Mouse (Mus musculus): ENCODE measurements around the gene Aldh16a1. TPM values are rescaled to one million over a fixed set of nuclear protein-coding genes. Genes with fewer than 3 reads are reported as not detected.
"Not testable (repeated sequence)": the region's sequence is repeated elsewhere in the genome, so short reads cannot be mapped to it uniquely, and the experiment has no call there.

The Aldh16a1 gene
- polyA plus RNA-seq, 1 experiment from 2014 or later, result 49.3 TPM

DNA sequence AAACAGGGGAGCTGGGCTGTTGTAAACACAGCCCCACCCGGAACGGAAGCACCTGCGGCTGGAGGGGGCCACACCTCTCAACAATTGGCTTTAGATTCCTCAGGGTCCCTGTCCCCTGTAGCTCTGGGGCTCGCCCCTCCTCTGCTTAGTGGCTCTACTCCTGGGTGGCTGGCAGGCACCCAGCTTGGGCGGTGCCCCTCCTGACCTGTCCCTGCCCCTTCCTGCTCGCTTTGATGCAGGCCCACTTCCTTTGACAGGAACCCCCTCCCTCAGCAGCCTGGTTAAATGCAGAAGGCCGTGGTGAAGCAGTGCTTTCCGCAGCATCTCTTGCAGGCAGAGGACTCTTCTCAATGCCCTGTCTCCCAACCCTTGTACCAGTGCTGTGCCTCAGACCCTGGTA, 33.0 kb downstream of the Aldh16a1 start:
- Histone ChIP-seq H3K4me3 (replicated peaks) (no peak overlapping the region), H3K4me2 (peak overlapping the region; percentile 14), H3K27ac (0 out of 2 replicates have a peak overlapping the region, but pooled peaks have one; percentile 41), H3K4me1 (peaks cover 34% of the 10 kb centered on the region), H3K9me3 (no peaks in the 10 kb centered on the region), H3K36me3 (peaks cover 52% of the 10 kb centered on the region), H3K27me3 (replicated peaks) (no peaks in the 10 kb centered on the region), H3K9ac (no peak overlapping the region)
- ATAC-seq (ENCODE audit: insufficient read depth, low FRiP score, low read depth), result no peak
- 36% methylated on average over 8 of the region's 8 CpGs for WGBS

DNA sequence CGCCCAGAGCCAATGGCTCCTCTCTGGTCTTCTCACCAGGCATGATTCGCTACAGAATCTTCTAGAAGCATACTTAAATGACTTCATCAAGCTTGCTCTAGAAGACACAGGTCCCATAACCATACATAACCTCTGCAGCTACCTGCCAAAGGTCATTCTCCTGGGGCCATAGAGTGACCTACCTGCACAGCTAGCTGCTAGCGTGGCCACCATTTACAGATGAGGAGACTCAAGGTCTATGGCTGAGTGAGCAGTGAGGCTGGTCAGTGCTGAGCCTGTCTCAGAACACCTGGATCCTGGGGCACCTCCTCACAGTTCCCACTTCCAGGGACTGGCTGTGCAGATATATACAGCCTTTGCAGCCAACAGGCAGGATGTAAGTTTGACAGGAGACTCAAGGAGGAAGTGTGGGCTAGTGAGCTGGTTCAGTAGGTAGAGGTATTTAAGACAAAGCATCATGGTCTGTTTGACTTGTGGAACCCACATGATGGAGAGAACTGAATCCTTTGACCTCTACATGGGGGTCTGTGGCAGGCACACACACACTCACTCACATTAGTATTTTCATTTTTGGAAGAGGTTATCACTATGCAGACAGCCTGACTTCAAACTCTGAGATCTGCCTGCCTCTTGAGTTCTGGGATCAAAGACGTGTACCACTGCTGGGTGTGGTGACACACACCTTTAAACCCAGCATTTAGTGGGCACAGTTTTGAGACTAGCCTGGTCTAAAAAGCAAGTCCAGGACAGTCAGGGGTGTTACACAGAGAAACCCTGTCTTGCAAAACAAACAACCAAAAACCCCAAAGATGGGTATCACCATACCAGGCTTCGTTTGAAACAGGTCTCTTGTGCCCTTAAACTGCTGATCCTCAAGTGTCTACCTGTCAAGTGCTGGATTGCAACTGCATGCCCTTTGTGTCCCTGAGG, 34.3 kb downstream of the Aldh16a1 start:
- 77% methylated on average over 5 of the region's 5 CpGs for WGBS
- no peak overlapping the region for H3K4me2 ChIP-seq
- H3K9ac ChIP-seq, result no peak overlapping the region
- peaks cover 39% of the 10 kb centered on the region for H3K36me3 ChIP-seq
- no peak for ATAC-seq (ENCODE audit: insufficient read depth, low FRiP score, low read depth)
- H3K27ac ChIP-seq, result no peak overlapping the region
- no peaks in the 10 kb centered on the region for H3K27me3 ChIP-seq (replicated peaks)
- H3K4me1 ChIP-seq, result peaks cover 21% of the 10 kb centered on the region
- no peaks in the 10 kb centered on the region for H3K9me3 ChIP-seq
- H3K4me3 ChIP-seq (replicated peaks), result no peak overlapping the region

DNA sequence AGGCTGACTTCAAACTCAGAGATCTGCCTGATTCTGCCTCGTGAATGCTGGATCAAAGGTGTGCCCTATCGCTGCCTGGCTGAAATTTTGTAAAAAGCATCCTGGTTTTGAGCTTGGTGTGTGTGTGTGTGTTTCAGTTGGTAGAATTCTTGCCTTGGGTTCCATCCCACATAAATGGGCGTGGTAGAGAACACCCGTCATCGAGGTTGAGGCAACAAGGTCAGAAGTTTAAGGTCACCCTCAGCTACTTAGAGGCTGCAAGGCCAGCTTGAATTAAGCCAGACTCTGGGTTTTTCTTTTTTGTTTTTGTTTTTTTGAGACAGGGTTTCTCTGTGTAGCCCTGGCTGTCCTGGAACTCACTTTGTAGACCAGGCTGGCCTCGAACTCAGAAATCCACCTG, 36.0 kb downstream of the Aldh16a1 start:
- no peak overlapping the region for H3K9ac ChIP-seq
- no peak overlapping the region for H3K27ac ChIP-seq
- WGBS, result 83% methylated on average over 6 of the region's 6 CpGs
- peaks cover 18% of the 10 kb centered on the region for H3K4me1 ChIP-seq
- H3K36me3 ChIP-seq, result peaks cover 35% of the 10 kb centered on the region
- H3K27me3 ChIP-seq (replicated peaks), result no peaks in the 10 kb centered on the region
- no peak for ATAC-seq (ENCODE audit: insufficient read depth, low FRiP score, low read depth)
- H3K4me3 ChIP-seq (replicated peaks), result no peak overlapping the region
- no peak overlapping the region for H3K4me2 ChIP-seq
- no peaks in the 10 kb centered on the region for H3K9me3 ChIP-seq

DNA sequence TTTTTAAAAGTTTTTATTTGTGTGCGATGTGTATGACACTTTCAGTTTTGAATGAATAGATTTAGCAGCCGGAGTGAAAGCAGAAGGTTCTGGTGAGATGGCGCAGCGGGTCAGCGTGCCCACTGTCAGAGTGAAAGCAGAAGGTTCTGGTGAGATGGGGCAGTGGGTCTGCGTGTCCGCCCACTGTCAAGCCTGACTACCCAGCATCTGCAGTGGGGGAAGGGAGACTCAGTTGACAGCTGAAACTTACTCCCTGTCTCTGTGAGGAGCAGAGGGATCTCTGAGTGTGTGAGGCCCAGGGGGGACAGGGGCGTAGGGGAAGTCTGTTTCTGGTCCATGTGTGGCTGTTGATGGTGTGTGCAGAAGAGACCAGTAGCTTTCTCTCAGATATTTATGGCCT, 36.8 kb downstream of the Aldh16a1 start:
- no peak overlapping the region for H3K4me3 ChIP-seq (replicated peaks)
- no peaks in the 10 kb centered on the region for H3K9me3 ChIP-seq
- peak overlapping the region; percentile 21; the same call in 1 of the 2 replicates for H3K27ac ChIP-seq
- peaks cover 28% of the 10 kb centered on the region for H3K36me3 ChIP-seq
- peaks cover 11% of the 10 kb centered on the region for H3K4me1 ChIP-seq
- ATAC-seq (ENCODE audit: insufficient read depth, low FRiP score, low read depth), result no peak
- H3K4me2 ChIP-seq, result no peak overlapping the region
- H3K9ac ChIP-seq, result no peak overlapping the region
- 75% methylated on average over 8 of the region's 8 CpGs for WGBS
- no peaks in the 10 kb centered on the region for H3K27me3 ChIP-seq (replicated peaks)

DNA sequence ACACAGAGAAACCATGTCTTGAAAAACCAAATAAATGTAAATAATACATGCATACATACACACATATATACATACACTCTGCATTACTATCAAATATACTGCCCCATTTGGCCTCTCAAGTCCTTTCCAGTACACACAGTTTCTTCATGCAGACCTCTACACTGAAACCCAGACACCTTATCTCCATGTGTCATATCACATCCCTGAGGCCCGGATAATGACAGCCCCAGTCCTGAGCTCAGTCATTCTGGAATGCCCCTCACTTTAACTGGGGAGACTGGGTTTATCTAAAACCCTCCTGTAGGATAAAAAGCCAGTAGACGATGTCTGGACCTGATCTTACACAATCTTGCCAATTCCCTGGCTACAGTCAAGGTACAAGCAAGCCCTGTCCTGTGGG, 40.9 kb downstream of the Aldh16a1 start:
- Histone ChIP-seq H3K36me3 (no peaks in the 10 kb centered on the region), H3K4me3 (replicated peaks) (no peak overlapping the region), H3K4me2 (no peak overlapping the region), H3K9ac (no peak overlapping the region), H3K27me3 (replicated peaks) (no peaks in the 10 kb centered on the region), H3K4me1 (no peaks in the 10 kb centered on the region), H3K27ac (no peak overlapping the region), H3K9me3 (no peaks in the 10 kb centered on the region)
- 71% methylated on average over 2 of the region's 2 CpGs for WGBS
- no peak for ATAC-seq (ENCODE audit: insufficient read depth, low FRiP score, low read depth)

DNA sequence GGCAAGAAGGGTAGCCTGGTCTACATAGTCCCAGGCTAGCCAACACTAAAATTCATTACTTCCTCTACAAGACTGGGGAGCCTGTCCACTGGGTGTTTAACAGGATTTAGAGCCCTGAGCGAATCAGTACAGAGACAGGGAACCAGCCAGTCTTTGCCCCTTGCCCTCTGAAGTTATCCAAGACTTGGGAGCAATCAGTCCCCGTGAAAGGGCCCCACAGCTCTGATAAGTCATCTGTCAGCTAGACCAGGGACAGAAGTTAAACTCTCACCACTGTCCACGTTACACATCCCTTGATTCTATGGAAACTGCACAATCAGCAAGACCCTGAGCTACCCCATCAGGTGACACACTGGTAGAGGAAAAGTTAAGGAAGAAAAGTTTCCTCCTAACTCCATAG, 41.9 kb downstream of the Aldh16a1 start:
- ATAC-seq (ENCODE audit: insufficient read depth, low FRiP score, low read depth), result no peak
- no peaks in the 10 kb centered on the region for H3K27me3 ChIP-seq (replicated peaks)
- WGBS, result 36% methylated on average over 3 of the region's 3 CpGs
- no peak overlapping the region for H3K27ac ChIP-seq
- no peak overlapping the region for H3K9ac ChIP-seq
- H3K36me3 ChIP-seq, result no peaks in the 10 kb centered on the region
- no peak overlapping the region for H3K4me3 ChIP-seq (replicated peaks)
- H3K4me1 ChIP-seq, result no peaks in the 10 kb centered on the region
- no peak overlapping the region for H3K4me2 ChIP-seq
- H3K9me3 ChIP-seq, result no peaks in the 10 kb centered on the region

DNA sequence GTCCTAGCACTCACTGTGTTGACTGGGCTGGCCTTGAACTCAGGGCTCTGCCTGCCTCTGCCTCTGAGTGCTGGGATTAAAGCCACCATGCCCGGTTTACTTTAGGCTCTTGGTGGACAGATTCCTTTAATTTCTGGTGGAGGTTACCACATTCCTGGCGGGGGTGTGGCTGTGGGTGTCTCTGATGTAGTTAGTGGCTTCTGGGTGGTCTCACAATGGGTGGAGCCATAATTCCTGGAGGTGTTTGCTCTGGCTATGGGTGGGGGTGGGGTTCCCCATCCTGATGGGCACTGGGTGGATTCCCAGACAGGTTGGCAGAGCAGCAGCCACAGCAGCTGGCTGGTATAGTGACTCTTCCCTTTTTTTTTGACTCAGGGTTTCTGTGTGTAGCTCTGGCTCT, 42.4 kb downstream of the Aldh16a1 start:
- no peaks in the 10 kb centered on the region for H3K9me3 ChIP-seq
- no peaks in the 10 kb centered on the region for H3K4me1 ChIP-seq
- H3K4me3 ChIP-seq (replicated peaks), result no peak overlapping the region
- H3K27ac ChIP-seq, result no peak overlapping the region
- ATAC-seq (ENCODE audit: insufficient read depth, low FRiP score, low read depth), result peak; percentile 34; the same call in 1 of the 2 replicates
- H3K36me3 ChIP-seq, result no peaks in the 10 kb centered on the region
- no peak overlapping the region for H3K4me2 ChIP-seq
- WGBS, result 45% methylated on average over 2 of the region's 2 CpGs
- H3K9ac ChIP-seq, result no peak overlapping the region
- no peaks in the 10 kb centered on the region for H3K27me3 ChIP-seq (replicated peaks)

DNA sequence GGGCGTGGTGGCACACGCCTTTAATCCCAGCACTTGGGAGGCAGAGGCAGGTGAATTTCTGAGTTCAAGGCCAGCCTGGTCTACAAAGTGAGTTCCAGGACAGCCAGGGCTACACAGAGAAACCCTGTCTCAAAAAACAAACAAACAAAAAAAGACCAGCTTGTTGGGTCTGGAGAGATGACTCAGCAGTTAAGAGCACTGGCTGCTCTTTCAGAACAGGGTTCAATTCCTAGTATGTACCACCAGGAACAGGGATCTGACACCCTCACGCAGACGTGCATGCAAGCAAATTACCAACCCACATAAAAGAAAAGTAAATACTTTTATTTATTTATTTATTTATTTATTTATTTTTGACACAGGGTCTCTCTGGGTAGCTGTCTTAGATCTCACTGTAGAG, 44.3 kb downstream of the Aldh16a1 start:
- not testable (repeated sequence) for H3K9ac ChIP-seq; H3K36me3 ChIP-seq; H3K4me2 ChIP-seq; H3K27ac ChIP-seq; H3K27me3 ChIP-seq (replicated peaks); H3K9me3 ChIP-seq; H3K4me3 ChIP-seq (replicated peaks); ATAC-seq (ENCODE audit: insufficient read depth, low FRiP score, low read depth); H3K4me1 ChIP-seq
- WGBS, result 82% methylated on average over 4 of the region's 4 CpGs

DNA sequence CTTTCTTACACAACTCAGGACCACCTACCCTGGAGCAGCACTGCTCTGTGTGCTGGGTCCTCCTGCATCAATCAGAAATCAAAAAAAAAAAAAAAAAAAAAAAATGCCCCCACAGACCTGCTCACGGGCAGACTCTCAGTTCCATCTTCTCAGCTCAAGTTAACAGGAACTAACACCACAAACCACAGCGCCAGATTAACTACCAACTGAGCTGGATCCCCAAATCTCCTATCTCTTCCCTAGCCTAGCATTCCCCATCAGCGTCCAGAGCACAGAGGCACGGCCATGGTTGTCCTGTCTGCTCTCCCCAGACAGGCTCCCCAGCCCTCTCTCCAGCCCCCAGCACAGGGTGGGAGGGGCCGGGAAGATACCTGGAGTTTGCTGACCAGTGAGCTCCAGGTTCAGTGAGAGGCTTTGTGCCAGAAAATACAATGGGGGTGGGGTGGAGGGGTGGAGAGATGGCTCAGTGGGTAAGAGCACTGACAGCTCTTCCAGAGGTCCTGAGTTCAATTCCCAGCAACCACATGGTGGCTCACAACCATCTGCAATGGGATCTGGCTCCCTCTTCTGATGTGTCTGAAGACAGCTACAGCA, 47.2 kb downstream of the Aldh16a1 start:
- Histone ChIP-seq H3K4me1 (peaks cover 17% of the 10 kb centered on the region), H3K27me3 (replicated peaks) (no peaks in the 10 kb centered on the region), H3K4me2 (no peak overlapping the region), H3K4me3 (replicated peaks) (no peak overlapping the region), H3K9me3 (no peaks in the 10 kb centered on the region), H3K36me3 (no peaks in the 10 kb centered on the region), H3K9ac (no peak overlapping the region), H3K27ac (no peak overlapping the region)
- WGBS, result 52% methylated on average over 5 of the region's 5 CpGs
- no peak for ATAC-seq (ENCODE audit: insufficient read depth, low FRiP score, low read depth)

DNA sequence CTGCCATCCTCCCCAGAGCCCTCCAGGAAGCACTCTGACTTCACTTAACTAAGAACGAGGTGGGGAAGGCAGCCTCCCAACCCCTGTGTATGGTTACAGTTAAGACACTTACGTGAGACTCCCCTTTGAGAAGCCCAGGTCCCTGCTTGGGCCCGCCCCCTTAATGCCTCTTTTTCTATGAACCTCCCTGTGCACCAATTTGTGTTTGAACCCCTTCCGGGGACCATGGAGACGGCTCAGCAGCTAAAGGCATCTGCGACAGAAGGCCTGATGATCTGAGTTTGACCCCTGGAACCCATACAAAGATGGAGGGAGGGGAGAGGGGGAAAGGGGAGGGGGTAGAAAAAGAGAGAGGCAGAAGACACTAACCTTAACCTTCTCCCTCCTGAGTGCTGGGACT, 47.9 kb downstream of the Aldh16a1 start:
- no peak overlapping the region for H3K4me2 ChIP-seq
- H3K36me3 ChIP-seq, result no peaks in the 10 kb centered on the region
- H3K27me3 ChIP-seq (replicated peaks), result no peaks in the 10 kb centered on the region
- peaks cover 22% of the 10 kb centered on the region for H3K4me1 ChIP-seq
- H3K9me3 ChIP-seq, result no peaks in the 10 kb centered on the region
- H3K4me3 ChIP-seq (replicated peaks), result no peak overlapping the region
- H3K9ac ChIP-seq, result no peak overlapping the region
- ATAC-seq (ENCODE audit: insufficient read depth, low FRiP score, low read depth), result no peak
- 64% methylated on average over 6 of the region's 6 CpGs for WGBS
- no peak overlapping the region for H3K27ac ChIP-seq

DNA sequence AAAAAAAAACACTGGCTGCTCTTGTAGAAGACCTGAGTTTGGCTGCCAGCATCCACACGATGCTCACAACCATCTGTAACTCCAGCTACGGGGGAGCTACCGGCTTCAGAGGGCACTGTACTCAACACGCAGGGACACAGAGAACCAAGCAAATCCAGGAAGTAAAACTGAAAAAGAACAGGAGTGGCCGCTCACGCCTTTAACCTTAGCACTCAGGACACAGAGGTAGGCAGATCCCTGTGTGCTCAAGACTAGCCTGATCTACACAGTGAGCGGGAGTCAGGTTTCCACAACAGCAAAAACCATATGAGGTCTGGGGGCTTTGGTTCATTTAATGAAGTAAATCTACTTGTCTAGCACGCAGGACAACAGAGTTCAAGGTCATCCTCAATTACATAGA, 48.9 kb downstream of the Aldh16a1 start:
- H3K4me1 ChIP-seq, result peaks cover 22% of the 10 kb centered on the region
- ATAC-seq (ENCODE audit: insufficient read depth, low FRiP score, low read depth), result no peak
- no peaks in the 10 kb centered on the region for H3K36me3 ChIP-seq
- no peak overlapping the region for H3K27ac ChIP-seq
- 67% methylated on average over 8 of the region's 8 CpGs for WGBS
- no peaks in the 10 kb centered on the region for H3K27me3 ChIP-seq (replicated peaks)
- no peak overlapping the region for H3K9ac ChIP-seq
- H3K4me3 ChIP-seq (replicated peaks), result no peak overlapping the region
- H3K4me2 ChIP-seq, result no peak overlapping the region
- no peaks in the 10 kb centered on the region for H3K9me3 ChIP-seq

DNA sequence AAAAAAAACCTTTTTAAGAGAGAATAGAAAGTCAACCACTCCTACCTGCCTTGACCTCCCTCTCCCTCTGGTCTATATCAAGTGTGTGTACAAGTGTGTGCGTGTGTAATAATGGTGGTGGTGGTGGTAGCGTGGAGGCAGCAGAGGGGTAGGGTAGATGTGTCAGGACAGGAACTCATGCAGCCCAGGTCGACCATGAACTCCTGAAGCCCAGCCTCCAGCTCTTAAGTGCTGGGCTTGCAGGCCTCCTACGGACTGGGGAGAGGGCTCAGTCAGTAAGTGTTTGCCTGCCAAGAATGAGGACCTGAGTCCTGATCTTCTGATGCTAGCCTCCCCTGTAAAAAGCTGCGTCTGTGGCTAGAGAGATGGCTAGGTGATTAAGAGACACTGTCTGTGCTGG, 49.4 kb downstream of the Aldh16a1 start:
- H3K27me3 ChIP-seq (replicated peaks), result no peaks in the 10 kb centered on the region
- H3K4me2 ChIP-seq, result no peak overlapping the region
- no peaks in the 10 kb centered on the region for H3K36me3 ChIP-seq
- no peaks in the 10 kb centered on the region for H3K9me3 ChIP-seq
- WGBS, result 72% methylated on average over 5 of the region's 5 CpGs
- ATAC-seq (ENCODE audit: insufficient read depth, low FRiP score, low read depth), result no peak
- H3K9ac ChIP-seq, result no peak overlapping the region
- peaks cover 22% of the 10 kb centered on the region for H3K4me1 ChIP-seq
- H3K27ac ChIP-seq, result no peak overlapping the region
- H3K4me3 ChIP-seq (replicated peaks), result no peak overlapping the region
